Mouse (Mus musculus): ENCODE measurements at regions not wholly inside any gene's neighbourhood (a gene's known extent, or its start where the extent isn't known, plus 50 kb on each side); places are given as distances from the start of the nearest gene placed in this dataset.

- TF ChIP-seq CTCF (IDR thresholded peaks at IDR 0.05; ENCODE audit: low read depth) (no peak), EP300 (IDR thresholded peaks at IDR 0.05; ENCODE audit: low read depth) (peak; percentile 36; the same call in 1 of the 2 replicates)
Observed at GRCm38 (mm10) chr15:82695238-82695637, 68.7 kb downstream of the Cyp2d40 start.
